ENCODE assay signal across 1 mouse cellular context in the genomic region with DNA sequence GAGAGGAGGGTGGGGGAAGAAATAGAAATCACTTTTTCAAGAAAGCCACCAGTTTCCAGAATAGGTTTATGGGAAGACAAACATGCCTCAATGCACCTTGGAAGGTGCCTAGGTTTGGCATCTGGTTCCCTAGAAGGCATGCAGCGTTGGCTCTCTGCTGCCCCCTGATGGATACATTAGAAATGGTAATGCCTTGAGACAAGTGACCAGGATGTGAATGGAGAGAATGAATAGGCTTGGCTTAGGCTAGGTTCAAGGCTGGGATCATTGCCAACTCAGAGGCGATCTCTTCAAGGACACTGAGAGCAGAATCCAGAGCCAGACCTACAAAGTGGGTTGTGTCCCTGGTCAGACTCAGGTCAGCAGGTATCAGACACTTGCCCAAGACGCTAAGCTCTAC.
TF ChIP-seq lines count a peak whose summit lies in the region.

No protein-coding gene starts in this region.

TF ChIP-seq in CH12.LX, 34 proteins besides CTCF, POLR2A, EP300 and RAD21 (continued from another document):
- TF ChIP-seq MAZ (IDR thresholded peaks at IDR 0.05; ENCODE audit: low read depth, low read length) (0 out of 2 replicates have a peak, but pooled peaks have one; percentile 37), ETS1 (conservative IDR thresholded peaks at IDR 0.05; ENCODE audit: low read depth, low read length) (no peak), MAX (IDR thresholded peaks at IDR 0.05; ENCODE audit: low read length) (no peak), TCF12 (IDR thresholded peaks at IDR 0.05; ENCODE audit: low read depth, low read length) (no peak), SMC3 (IDR thresholded peaks at IDR 0.05; ENCODE audit: low read depth, low read length) (peak; percentile 84), PAX5 (IDR thresholded peaks at IDR 0.05; ENCODE audit: low read length) (no peak), BHLHE40 (IDR thresholded peaks at IDR 0.05; ENCODE audit: low read depth, low read length) (0 out of 2 replicates have a peak, but pooled peaks have one; percentile 17), USF2 (conservative IDR thresholded peaks at IDR 0.05; ENCODE audit: low read depth, low read length) (no peak), HCFC1 (IDR thresholded peaks at IDR 0.05; ENCODE audit: low read depth, low read length) (no peak)
TF ChIP-seq in CH12.LX: peak in this region for 6.
